Mouse (Mus musculus) heart, adult 2 months (tissue): ENCODE measurements at regions not wholly inside any gene's neighbourhood (a gene's known extent, or its start where the extent isn't known, plus 50 kb on each side); places are given as distances from the start of the nearest gene placed in this dataset.

ENCODE experiments used
- DNase-seq, 2 experiments: peaks; one replicate each; pipeline ENCODE4 v3.0.0; 2021
- H3K27ac ChIP-seq: fragments of 200-600 bp; 2 replicates; pipeline ENCODE4 v1.8.1; 2022
- H3K27me3 ChIP-seq: fragments of 200-500 bp; 2 replicates; pipeline ENCODE4 v1.6.1; 2012; ENCODE audit warnings: mild to moderate bottlenecking, low read length, inconsistent platforms, mixed read lengths; ENCODE audit not compliant: control insufficient read depth, insufficient read depth
- H3K36me3 ChIP-seq: fragments of 200-500 bp; 2 replicates; pipeline ENCODE4 v1.6.1; 2012; ENCODE audit warnings: low read length, inconsistent platforms; ENCODE audit not compliant: control insufficient read depth, insufficient read depth
- H3K4me1 ChIP-seq: fragments of 200-500 bp; 2 replicates; pipeline ENCODE4 v1.6.1; 2011; ENCODE audit warnings: low read length; ENCODE audit not compliant: control insufficient read depth, insufficient read depth
- H3K4me3 ChIP-seq: fragments of 200-600 bp; 2 replicates; pipeline ENCODE4 v1.8.1; 2022
- H3K79me2 ChIP-seq: fragments of 200-500 bp; replicated peaks from 2 replicates; pipeline ENCODE4 v1.6.1; 2012; ENCODE audit warnings: mild to moderate bottlenecking, inconsistent platforms, low read length, moderate library complexity, mixed read lengths; ENCODE audit not compliant: control insufficient read depth, insufficient read depth
- H3K9ac ChIP-seq: fragments of 200-500 bp; 2 replicates; pipeline ENCODE4 v1.6.1; 2012; ENCODE audit warnings: low read depth, mild to moderate bottlenecking, control low read depth, inconsistent platforms, low read length, mixed read lengths
- CTCF ChIP-seq: fragments of 200-600 bp; IDR thresholded peaks from 2 replicates; pipeline ENCODE4 v1.8.1; 2022; ENCODE audit warnings: antibody characterized with exemption, mild to moderate bottlenecking, moderate library complexity
- EP300 ChIP-seq: fragments of 200-500 bp; IDR thresholded peaks from 2 replicates; pipeline ENCODE4 v1.6.1; 2011; ENCODE audit warnings: low read depth, low read length, control low read depth; ENCODE audit not compliant: insufficient read depth
- POLR2A ChIP-seq: fragments of 200-500 bp; IDR thresholded peaks from 2 replicates; pipeline ENCODE4 v1.6.1; 2011; ENCODE audit warnings: mild to moderate bottlenecking, low read depth, low read length, control low read depth; ENCODE audit not compliant: insufficient read depth
- WGBS: fragments of 180-500 bp; shearing (Covaris S2); methylation state at CpG from one replicate; pipeline ENCODE4 v1.1.7; 2018; 5-methylcytosine and 5-hydroxymethylcytosine counted together
- intact Hi-C: fragments of 180-260 bp; cut with DNase I; formaldehyde crosslinking; loops from one replicate; pipeline ENCODE4 v1.15.1; 2025

DNA sequence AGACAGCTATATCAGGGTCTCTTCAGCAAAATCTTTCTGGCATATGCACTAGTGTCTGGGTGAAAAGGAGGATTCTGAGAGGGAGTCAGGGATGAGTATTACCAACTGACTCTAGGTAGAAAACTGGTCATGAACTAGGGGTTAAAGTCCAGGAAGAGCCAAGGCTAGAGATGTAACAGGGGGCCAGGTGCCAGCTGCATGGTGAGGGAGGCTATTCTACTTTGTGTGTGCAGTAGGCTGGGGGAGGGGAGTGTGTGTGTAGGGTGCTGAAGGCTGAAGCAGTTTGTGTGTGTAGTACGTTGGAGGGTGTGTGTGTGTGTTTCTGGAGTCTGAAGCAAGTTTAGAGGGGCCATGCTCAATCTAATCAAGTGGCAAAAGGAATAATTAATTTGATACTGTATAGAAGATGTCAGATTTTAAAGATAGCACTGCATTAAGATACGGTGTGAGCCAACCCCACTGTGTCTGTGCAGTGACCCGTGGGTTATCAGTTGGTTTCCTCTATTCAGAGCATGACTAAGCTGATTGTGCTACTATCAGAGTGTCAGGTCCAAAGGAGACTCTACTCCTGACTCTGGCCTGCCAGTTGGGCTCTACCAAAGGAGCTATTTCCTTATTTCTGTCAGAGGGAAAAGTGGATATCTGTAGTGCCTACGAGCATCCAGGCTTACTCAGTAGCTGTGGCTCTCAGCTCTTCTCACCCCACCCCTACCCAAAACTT lies 82.0 kb downstream of the Phlda1 start:
- no peak overlapping the region for H3K9ac ChIP-seq
- H3K79me2 ChIP-seq, result no peaks in the 10 kb centered on the region
- no peaks in the 10 kb centered on the region for H3K4me1 ChIP-seq
- 53% methylated on average over 4 of the region's 4 CpGs for WGBS
- intact Hi-C loops, result no loop called here
- DNase-seq, result no peak
- no peaks in the 10 kb centered on the region for H3K36me3 ChIP-seq
- TF ChIP-seq CTCF, result no peak
- TF ChIP-seq POLR2A, result no peak
- TF ChIP-seq EP300, result no peak
- no peak overlapping the region for H3K27ac ChIP-seq
- no peaks in the 10 kb centered on the region for H3K27me3 ChIP-seq
- H3K4me3 ChIP-seq, result no peak overlapping the region

DNA sequence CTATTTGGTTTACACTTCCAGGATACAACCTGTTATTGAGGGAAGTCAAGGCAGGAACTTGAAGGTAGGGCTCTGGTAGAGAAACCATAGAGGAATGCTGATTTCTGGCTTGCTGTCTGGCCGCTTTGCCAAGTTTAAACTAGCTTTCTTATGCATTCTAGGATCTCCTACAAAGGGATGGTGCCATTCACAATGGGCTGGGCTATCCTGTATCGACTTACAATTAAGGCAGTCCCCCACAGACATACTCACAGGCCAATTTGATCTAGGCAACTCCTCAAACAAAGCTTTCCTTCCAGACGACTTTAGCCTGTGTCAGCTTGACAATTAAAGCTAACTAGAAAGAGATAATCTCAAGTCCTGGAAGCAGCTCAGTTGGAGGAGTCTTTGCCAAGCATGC lies 83.1 kb downstream of the Phlda1 start:
- no peaks in the 10 kb centered on the region for H3K27me3 ChIP-seq
- TF ChIP-seq CTCF, result no peak
- no peak for TF ChIP-seq EP300
- TF ChIP-seq POLR2A, result no peak
- H3K27ac ChIP-seq, result no peak overlapping the region
- H3K9ac ChIP-seq, result no peak overlapping the region
- H3K4me1 ChIP-seq, result no peaks in the 10 kb centered on the region
- no peaks in the 10 kb centered on the region for H3K36me3 ChIP-seq
- no peaks in the 10 kb centered on the region for H3K79me2 ChIP-seq
- intact Hi-C loops, result no loop called here
- H3K4me3 ChIP-seq, result no peak overlapping the region
- 71% methylated on average over 3 of the region's 3 CpGs for WGBS
- DNase-seq, result no peak

DNA sequence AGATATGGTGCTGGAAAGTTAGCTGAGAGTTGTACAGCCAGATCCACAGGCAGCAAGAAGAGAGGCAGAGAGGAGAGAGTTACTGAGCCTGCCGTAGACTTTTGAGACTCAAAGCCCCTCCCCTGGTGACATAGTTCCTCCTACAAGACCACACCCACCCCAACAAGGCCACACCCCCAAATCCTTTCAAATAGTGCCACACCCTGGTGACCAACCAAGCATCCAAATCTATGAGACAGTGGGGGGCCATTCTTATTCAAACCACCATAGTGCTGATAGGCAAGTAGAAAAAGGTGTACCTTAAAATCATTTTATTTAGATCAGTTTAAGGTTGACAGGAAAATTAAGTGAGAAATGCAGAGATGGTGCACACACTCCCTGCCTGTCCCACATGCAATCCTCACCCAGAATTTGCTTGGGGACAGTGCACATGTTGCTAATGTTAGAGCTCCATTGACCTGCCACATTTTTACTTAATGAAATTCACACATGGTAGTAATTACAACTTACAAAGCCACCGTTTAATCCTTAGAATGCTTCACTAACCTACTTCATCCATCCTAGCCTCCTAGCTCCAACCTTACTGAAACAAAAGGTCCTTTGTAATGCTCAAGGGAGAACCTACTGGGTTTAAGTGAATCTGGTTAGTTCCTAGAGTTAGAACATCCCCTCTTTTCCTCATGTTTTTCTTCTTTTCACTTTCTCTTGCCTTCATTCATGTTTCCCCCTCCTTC lies 86.5 kb downstream of the Phlda1 start:
- Histone ChIP-seq H3K36me3 (no peaks in the 10 kb centered on the region), H3K4me1 (peaks cover 3% of the 10 kb centered on the region), H3K27me3 (no peaks in the 10 kb centered on the region), H3K27ac (no peak overlapping the region), H3K9ac (no peak overlapping the region), H3K79me2 (no peaks in the 10 kb centered on the region), H3K4me3 (no peak overlapping the region)
- intact Hi-C loops, result no loop called here
- no peak for TF ChIP-seq POLR2A
- no peak for TF ChIP-seq EP300
- TF ChIP-seq CTCF, result no peak
- WGBS, result 68% methylated on average over 2 of the region's 2 CpGs
- no peak for DNase-seq

DNA sequence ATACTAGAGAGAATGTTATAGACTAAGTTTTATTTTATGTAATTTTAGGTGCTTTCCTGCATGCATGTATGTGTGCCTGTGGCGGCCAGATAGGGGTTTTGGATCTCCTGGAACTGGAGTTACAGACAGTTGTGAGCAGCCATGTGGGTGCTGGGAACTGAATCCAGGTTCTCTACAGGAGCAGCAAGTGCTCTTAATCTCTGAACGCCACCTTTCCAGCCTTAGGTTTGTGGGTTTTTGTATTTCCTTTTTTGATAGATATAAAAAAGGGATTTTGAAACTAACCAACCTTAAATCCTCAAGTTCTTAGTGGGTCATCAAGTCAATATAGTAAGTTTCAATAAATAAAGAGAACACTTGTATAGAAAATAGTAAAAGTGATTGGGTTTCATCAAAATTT lies 87.2 kb downstream of the Phlda1 start:
- Histone ChIP-seq H3K4me3 (no peak overlapping the region), H3K79me2 (no peaks in the 10 kb centered on the region), H3K9ac (no peak overlapping the region), H3K27ac (no peak overlapping the region), H3K36me3 (no peaks in the 10 kb centered on the region), H3K4me1 (peaks cover 3% of the 10 kb centered on the region), H3K27me3 (no peaks in the 10 kb centered on the region)
- intact Hi-C loops, result no loop called here
- no peak for TF ChIP-seq CTCF
- TF ChIP-seq POLR2A, result no peak
- TF ChIP-seq EP300, result no peak
- WGBS, result 94% methylated on average over 2 of the region's 2 CpGs
- no peak for DNase-seq

DNA sequence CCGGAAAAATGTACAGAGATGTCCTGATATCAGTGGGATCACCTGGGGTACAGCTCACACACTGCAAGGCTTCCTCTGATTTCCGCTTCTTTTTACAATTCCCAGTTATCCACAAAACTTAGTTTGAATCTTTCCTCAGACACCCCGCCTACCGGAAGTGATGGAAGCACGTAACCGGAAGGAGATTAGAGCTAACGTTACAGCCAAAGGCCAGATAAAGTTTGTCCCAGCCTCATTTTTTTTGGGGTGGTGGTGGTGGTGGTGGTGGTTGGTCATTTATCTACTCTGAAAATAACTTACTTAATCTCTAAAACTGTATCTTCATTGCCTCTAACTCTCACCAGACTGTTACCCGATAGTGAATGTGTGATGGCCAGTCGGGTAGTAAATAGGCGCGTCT lies 88.1 kb downstream of the Phlda1 start:
- peak overlapping the region; percentile 27 for H3K9ac ChIP-seq

DNA sequence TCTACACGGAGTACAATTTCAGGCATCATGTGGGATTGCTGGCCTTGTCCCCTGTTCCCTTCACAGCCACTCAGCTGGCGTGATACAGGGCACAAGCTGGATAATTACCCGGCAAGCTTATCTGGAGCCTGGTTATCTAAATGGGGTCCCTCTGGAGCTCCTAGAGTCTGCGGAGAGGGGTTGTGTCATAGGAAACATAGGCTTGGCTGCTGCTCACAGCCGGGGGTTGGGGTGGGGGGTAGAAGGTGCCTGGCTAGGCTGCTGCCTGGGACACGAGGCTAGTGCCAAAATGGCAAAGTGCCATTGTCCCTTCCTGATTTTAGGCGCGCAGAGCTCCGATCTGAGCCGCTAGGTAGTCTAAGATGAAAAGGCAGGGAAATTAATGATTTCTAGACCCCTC lies 88.6 kb downstream of the Phlda1 start:
- intact Hi-C loops, result loop anchor here (2.0 kb wide), 1 partner anchor 50 kb away; no protein-coding TSS in a partner anchor
- WGBS, result 17% methylated on average over 10 of the region's 10 CpGs

More for the DNA sequence above, 88.1 kb downstream of the Phlda1 start:
- no peaks in the 10 kb centered on the region for H3K27me3 ChIP-seq
- H3K4me3 ChIP-seq, result peak overlapping the region; percentile 32
- TF ChIP-seq EP300, result no peak
- 0 out of 2 replicates have a peak, but pooled peaks have one; percentile 24 for TF ChIP-seq POLR2A
- TF ChIP-seq CTCF, result no peak
- H3K36me3 ChIP-seq, result no peaks in the 10 kb centered on the region
- DNase-seq, result no peak
- WGBS, result 42% methylated on average over 11 of the region's 11 CpGs
- intact Hi-C loops, result loop anchor here (2.0 kb wide), 1 partner anchor 49 kb away; no protein-coding TSS in a partner anchor
- H3K27ac ChIP-seq, result peak overlapping the region; percentile 64
- H3K79me2 ChIP-seq, result no peaks in the 10 kb centered on the region
- peaks cover 3% of the 10 kb centered on the region for H3K4me1 ChIP-seq

More for the DNA sequence above, 88.6 kb downstream of the Phlda1 start:
- H3K27ac ChIP-seq, result peak overlapping the region; percentile 64
- H3K9ac ChIP-seq, result peak overlapping the region; percentile 27
- DNase-seq, result peak; percentile 62 to 79
- H3K36me3 ChIP-seq, result no peaks in the 10 kb centered on the region
- H3K27me3 ChIP-seq, result no peaks in the 10 kb centered on the region
- TF ChIP-seq POLR2A (no peak), EP300 (0 out of 2 replicates have a peak, but pooled peaks have one; percentile 48)
- H3K4me3 ChIP-seq, result peak overlapping the region; percentile 32
- no peaks in the 10 kb centered on the region for H3K79me2 ChIP-seq
- peaks cover 5% of the 10 kb centered on the region for H3K4me1 ChIP-seq
